20 mouse cellular contexts compared by ENCODE assay signal in genomic region chr6:39019219-39019618, GRCm38 (mm10).
DNase-seq lines count a peak whose midpoint lies in the region; ATAC-seq and TF ChIP-seq lines count a peak whose summit lies in the region.
"Had no signal": no experiment of that assay in that cellular context is flagged by ENCODE, and none has a peak within 500 bp of the region (broad histone marks: within the 10 kb centered on the region; RNA-seq: fewer than 3 reads in every experiment).

No protein-coding gene starts in this region.

- peak; percentile 41; the same call in 1 of the 2 replicates for ATAC-seq in heart, embryonic 16.5 days (replicated peaks; ENCODE audit: extremely low read depth, insufficient read depth, low FRiP score)
- ATAC-seq: CD4-positive, CD25-positive, alpha-beta regulatory T cell, adult 4 months; hindbrain, postnatal 0 days had no signal

- no peak overlapping the region for H3ac ChIP-seq in C2C12 (ENCODE audit: control insufficient read depth, insufficient read length, low read depth)

- no peaks in the 10 kb centered on the region; the same call in 1 of the 2 replicates for H3K9me3 ChIP-seq in heart, embryonic 16.5 days (replicated peaks; ENCODE audit: control insufficient read depth, low read length)
- H3K9me3 ChIP-seq: embryonic facial prominence, embryonic 10.5 days; forebrain, embryonic 12.5 days; G1E; hindbrain, embryonic 13.5 days had no signal

- no peak overlapping the region for H3K9ac ChIP-seq in heart, embryonic 16.5 days (ENCODE audit: low read length)
- H3K9ac ChIP-seq: forebrain, embryonic 12.5 days; heart, embryonic 13.5 days; hindbrain, embryonic 13.5 days had no signal

- no peak overlapping the region for H3K4me2 ChIP-seq in heart, embryonic 16.5 days (ENCODE audit: low read depth, low read length)
- H3K4me2 ChIP-seq: forebrain, embryonic 12.5 days; heart, embryonic 13.5 days; hindbrain, embryonic 13.5 days had no signal

- H3K79me3 ChIP-seq in C2C12 (ENCODE audit: low read depth), result no peaks in the 10 kb centered on the region

- no peak for DNase-seq in heart, postnatal 4 days
- DNase-seq in brain, adult 2 months (ENCODE audit: low read depth, low spot score), result peak; percentile 62
- peak; percentile 60 for DNase-seq in layer of hippocampus, adult 9-11 months
- no peak for DNase-seq in c-Kit-positive CD71-positive TER-119-positive erythroid progenitor cells, embryonic 14.5 days (ENCODE audit: low spot score)
- DNase-seq in retina, embryonic 14.5 days (ENCODE audit: low spot score), result no peak
- DNase-seq in adrenal gland, adult 2 months, result no peak
- DNase-seq: adrenal gland, postnatal 36 days; cerebellum, adult 18-20 months; gastrocnemius, postnatal 36 days; heart, adult 11 months; kidney, adult 11 months had no signal

- no peaks in the 10 kb centered on the region for H3K79me2 ChIP-seq in C2C12 (ENCODE audit: control insufficient read depth, insufficient read depth)

- WGBS in heart, embryonic 16.5 days, result 39% methylated on average over 5 of the region's 5 CpGs

- no peak for TF ChIP-seq CTCF in C2C12 (IDR thresholded peaks at IDR 0.05; ENCODE audit: control insufficient read depth, insufficient read depth, insufficient read length)

- H3K4me1 ChIP-seq in heart, embryonic 16.5 days (ENCODE audit: control insufficient read depth, insufficient read depth, low read length), result peaks cover 13% of the 10 kb centered on the region; the same call in 1 of the 2 replicates
- H3K4me1 ChIP-seq: embryonic facial prominence, embryonic 10.5 days had no signal

- H3K27ac ChIP-seq in heart, embryonic 16.5 days (ENCODE audit: low read length), result no peak overlapping the region
- H3K27ac ChIP-seq: embryonic facial prominence, embryonic 10.5 days; forebrain, embryonic 12.5 days; heart, embryonic 13.5 days; hindbrain, embryonic 13.5 days; hindbrain, postnatal 0 days had no signal

- H3K27me3 ChIP-seq in heart, embryonic 16.5 days (ENCODE audit: control insufficient read depth, insufficient read depth, low read length), result no peaks in the 10 kb centered on the region
- H3K27me3 ChIP-seq in C2C12 (ENCODE audit: control insufficient read depth, insufficient read depth, insufficient read length), result no peaks in the 10 kb centered on the region
- H3K27me3 ChIP-seq: forebrain, embryonic 12.5 days; heart, embryonic 13.5 days; hindbrain, embryonic 13.5 days had no signal

- no peaks in the 10 kb centered on the region for H3K36me3 ChIP-seq in heart, embryonic 16.5 days (ENCODE audit: control insufficient read depth, insufficient read depth)
- H3K36me3 ChIP-seq in C2C12 (ENCODE audit: control insufficient read depth, insufficient read depth), result no peaks in the 10 kb centered on the region
- H3K36me3 ChIP-seq: embryonic facial prominence, embryonic 10.5 days; forebrain, embryonic 12.5 days; G1E; heart, embryonic 13.5 days; hindbrain, embryonic 13.5 days had no signal

- no peak overlapping the region for H3K4me3 ChIP-seq in heart, embryonic 16.5 days (ENCODE audit: low read length)
- H3K4me3 ChIP-seq in C2C12 (ENCODE audit: insufficient read depth, poor library complexity, severe bottlenecking), result no peak overlapping the region
- H3K4me3 ChIP-seq: embryonic facial prominence, embryonic 10.5 days; forebrain, embryonic 12.5 days; heart, embryonic 13.5 days; hindbrain, embryonic 13.5 days had no signal

TF ChIP-seq in C2C12, 6 proteins besides CTCF, POLR2A, EP300 and RAD21:
- TF ChIP-seq CEBPB (IDR thresholded peaks at IDR 0.05; ENCODE audit: low read depth), result no peak
- TF ChIP-seq FOSL1 (IDR thresholded peaks at IDR 0.05; ENCODE audit: insufficient read depth, low read length, poor library complexity, severe bottlenecking), result no peak
- peak; percentile 52 for TF ChIP-seq MYOD1 (IDR thresholded peaks at IDR 0.05; ENCODE audit: control insufficient read depth, insufficient read length, low read depth)
- TF ChIP-seq MYOG (IDR thresholded peaks at IDR 0.05; ENCODE audit: control insufficient read depth, extremely low read depth, insufficient read length), result no peak
- TF ChIP-seq USF1 (IDR thresholded peaks at IDR 0.05; ENCODE audit: low read depth), result no peak

Comparison
In these comparisons a context has a peak if more than half of its experiments do, and no peak if none do; other contexts are left out.
1. DNase-seq: peak in brain, adult 2 months (single experiment) and layer of hippocampus, adult 9-11 months (single experiment); none in heart, postnatal 4 days (single experiment), c-Kit-positive CD71-positive TER-119-positive erythroid progenitor cells, embryonic 14.5 days (single experiment), retina, embryonic 14.5 days (single experiment) and adrenal gland, adult 2 months (single experiment).